Mouse (Mus musculus) stomach, embryonic 15.5 days (tissue): ENCODE data around the gene Myl12a. TPM values are rescaled to one million over a fixed set of nuclear protein-coding genes. Genes with fewer than 3 reads are reported as not detected.
A peak's percentile ranks its signal among the peaks of the same experiment; 100 is the strongest.

Source experiments
- ATAC-seq: fragments of 200-750 bp; cut with Nextera tagmentation; 2 replicates; pipeline ENCODE4 v1.8.0; 2017; ENCODE audit warnings: low read depth, moderate number of reproducible peaks, moderate TSS enrichment; ENCODE audit not compliant: insufficient read depth, low FRiP score
- H3K27ac ChIP-seq: fragments of 300-500 bp; sonication (generic); 2 replicates; pipeline ENCODE4 v1.5.1; 2015; ENCODE audit warnings: mild to moderate bottlenecking, inconsistent platforms
- H3K27me3 ChIP-seq: fragments of 300-500 bp; sonication (generic); replicated peaks from 2 replicates; pipeline ENCODE4 v1.6.1; 2015; ENCODE audit warnings: inconsistent platforms
- H3K36me3 ChIP-seq: fragments of 300-500 bp; sonication (generic); 2 replicates; pipeline ENCODE4 v1.6.1; 2015; ENCODE audit warnings: inconsistent platforms
- H3K4me1 ChIP-seq: fragments of 300-500 bp; sonication (generic); 2 replicates; pipeline ENCODE4 v1.6.1; 2015; ENCODE audit warnings: inconsistent platforms
- H3K4me2 ChIP-seq: fragments of 300-500 bp; sonication (generic); 2 replicates; pipeline ENCODE4 v1.6.1; 2015; ENCODE audit warnings: mild to moderate bottlenecking, inconsistent platforms
- H3K4me3 ChIP-seq: fragments of 300-500 bp; sonication (generic); replicated peaks from 2 replicates; pipeline ENCODE4 v1.5.1; 2015; ENCODE audit warnings: inconsistent platforms
- H3K9ac ChIP-seq: fragments of 300-500 bp; sonication (generic); 2 replicates; pipeline ENCODE4 v1.6.1; 2015; ENCODE audit warnings: inconsistent platforms
- H3K9me3 ChIP-seq: fragments of 300-500 bp; sonication (generic); 2 replicates; pipeline ENCODE4 v1.6.1; 2016; ENCODE audit warnings: inconsistent platforms
- WGBS: fragments of 180-500 bp; shearing (Covaris S2); methylation state at CpG from one replicate; pipeline ENCODE4 v1.1.7; 2015; 5-methylcytosine and 5-hydroxymethylcytosine counted together
- polyA plus RNA-seq: library from polyadenylated mRNA; unstranded; fragments of >200 nt; fragmentation: Nextera tagmentation; extraction: Ambion mirVana; gene quantifications from 2 replicates; pipeline ENCODE4 v1.2.1, GENCODE M21; 2015

Myl12a gene
- 495 and 517 TPM in 2 replicates for polyA plus RNA-seq

- H3K4me2 ChIP-seq: peak within 1 kb of the TSS; percentile 59
- peak within 1 kb of the TSS; percentile 100 for H3K27ac ChIP-seq
- H3K27me3 ChIP-seq: no peaks in the 10 kb centered on the region
- no peaks in the 10 kb centered on the region for H3K9me3 ChIP-seq
- 3% methylated on average over 14 of the region's 14 CpGs for WGBS
- no peaks in the 10 kb centered on the region for H3K36me3 ChIP-seq
- H3K9ac ChIP-seq: peak within 1 kb of the TSS; percentile 98
- peak within 1 kb of the TSS; percentile 92 for H3K4me3 ChIP-seq
- peaks cover 22% of the 10 kb centered on the region for H3K4me1 ChIP-seq
- ATAC-seq: peak; percentile 29
These were observed at the start of gene Myl12a for GRCm38 (mm10) chr17:71002744-71003094. Myl12a (minus strand) TSS chr17:71002878.

- Histone ChIP-seq H3K4me2 (no peak overlapping the region), H3K9ac (no peak overlapping the region), H3K4me1 (no peaks in the 10 kb centered on the region), H3K27me3 (no peaks in the 10 kb centered on the region), H3K36me3 (no peaks in the 10 kb centered on the region), H3K9me3 (no peaks in the 10 kb centered on the region), H3K4me3 (no peak overlapping the region), H3K27ac (no peak overlapping the region)
- WGBS: 88% methylated on average over 8 of the region's 8 CpGs
- ATAC-seq: no peak
These were observed 46.6 kb upstream of the Myl12a start for GRCm38 (mm10) chr17:71049292-71049691.

GRCm38 (mm10) chr17:71046856-71047255, 44.2 kb upstream of the Myl12a start:
- WGBS: 90% methylated on average over 4 of the region's 4 CpGs
- Histone ChIP-seq H3K27ac (no peak overlapping the region), H3K9me3 (no peaks in the 10 kb centered on the region), H3K27me3 (no peaks in the 10 kb centered on the region), H3K4me3 (no peak overlapping the region), H3K4me1 (no peaks in the 10 kb centered on the region), H3K36me3 (no peaks in the 10 kb centered on the region), H3K4me2 (no peak overlapping the region), H3K9ac (no peak overlapping the region)
- no peak for ATAC-seq

GRCm38 (mm10) chr17:71045591-71045990, 42.9 kb upstream of the Myl12a start:
- Histone ChIP-seq H3K27ac (no peak overlapping the region), H3K4me1 (no peaks in the 10 kb centered on the region), H3K9ac (no peak overlapping the region), H3K9me3 (no peaks in the 10 kb centered on the region), H3K36me3 (no peaks in the 10 kb centered on the region), H3K4me3 (no peak overlapping the region), H3K27me3 (no peaks in the 10 kb centered on the region), H3K4me2 (no peak overlapping the region)
- no peak for ATAC-seq
- 78% methylated on average over 9 of the region's 9 CpGs for WGBS

- 72% methylated on average over 1 of the region's 1 CpGs for WGBS
- Histone ChIP-seq H3K27me3 (no peaks in the 10 kb centered on the region), H3K27ac (no peak overlapping the region), H3K36me3 (no peaks in the 10 kb centered on the region), H3K9ac (no peak overlapping the region), H3K4me1 (no peaks in the 10 kb centered on the region), H3K4me2 (no peak overlapping the region), H3K4me3 (no peak overlapping the region), H3K9me3 (no peaks in the 10 kb centered on the region)
- ATAC-seq: no peak
These were observed 40.0 kb upstream of the Myl12a start for GRCm38 (mm10) chr17:71042645-71043044.

- 74% methylated on average over 5 of the region's 5 CpGs for WGBS
- H3K4me2 ChIP-seq: no peak overlapping the region
- no peaks in the 10 kb centered on the region for H3K4me1 ChIP-seq
- no peak overlapping the region for H3K4me3 ChIP-seq
- H3K27me3 ChIP-seq: no peaks in the 10 kb centered on the region
- no peak for ATAC-seq
- no peaks in the 10 kb centered on the region for H3K36me3 ChIP-seq
- no peak overlapping the region for H3K27ac ChIP-seq
- no peaks in the 10 kb centered on the region for H3K9me3 ChIP-seq
- no peak overlapping the region for H3K9ac ChIP-seq
These were observed 37.9 kb upstream of the Myl12a start for GRCm38 (mm10) chr17:71040582-71040880.

- Histone ChIP-seq H3K4me3 (no peak overlapping the region), H3K4me1 (no peaks in the 10 kb centered on the region), H3K27ac (no peak overlapping the region), H3K9ac (no peak overlapping the region), H3K27me3 (no peaks in the 10 kb centered on the region), H3K36me3 (no peaks in the 10 kb centered on the region), H3K9me3 (no peaks in the 10 kb centered on the region), H3K4me2 (no peak overlapping the region)
- WGBS: 43% methylated on average over 12 of the region's 12 CpGs
- ATAC-seq: no peak
These were observed 37.3 kb upstream of the Myl12a start for GRCm38 (mm10) chr17:71039851-71040581.

- H3K27me3 ChIP-seq: no peaks in the 10 kb centered on the region
- H3K27ac ChIP-seq: no peak overlapping the region
- no peaks in the 10 kb centered on the region for H3K36me3 ChIP-seq
- 70% methylated on average over 5 of the region's 5 CpGs for WGBS
- ATAC-seq: no peak
- no peak overlapping the region for H3K4me2 ChIP-seq
- H3K4me3 ChIP-seq: no peak overlapping the region
- no peaks in the 10 kb centered on the region for H3K4me1 ChIP-seq
- H3K9me3 ChIP-seq: no peaks in the 10 kb centered on the region
- H3K9ac ChIP-seq: no peak overlapping the region
These were observed 36.1 kb upstream of the Myl12a start for GRCm38 (mm10) chr17:71038812-71039211.

- H3K9me3 ChIP-seq: no peaks in the 10 kb centered on the region
- H3K4me3 ChIP-seq: no peak overlapping the region
- H3K4me1 ChIP-seq: no peaks in the 10 kb centered on the region
- H3K36me3 ChIP-seq: no peaks in the 10 kb centered on the region
- 70% methylated on average over 7 of the region's 7 CpGs for WGBS
- no peak overlapping the region for H3K27ac ChIP-seq
- no peaks in the 10 kb centered on the region for H3K27me3 ChIP-seq
- H3K9ac ChIP-seq: no peak overlapping the region
- ATAC-seq: no peak
- no peak overlapping the region for H3K4me2 ChIP-seq
These were observed 34.5 kb upstream of the Myl12a start for GRCm38 (mm10) chr17:71037188-71037587.

GRCm38 (mm10) chr17:71034472-71034871, 31.8 kb upstream of the Myl12a start:
- Histone ChIP-seq H3K4me3 (no peak overlapping the region), H3K4me1 (no peaks in the 10 kb centered on the region), H3K27me3 (no peaks in the 10 kb centered on the region), H3K36me3 (no peaks in the 10 kb centered on the region), H3K9ac (no peak overlapping the region), H3K4me2 (no peak overlapping the region), H3K27ac (no peak overlapping the region), H3K9me3 (no peaks in the 10 kb centered on the region)
- WGBS: 56% methylated on average over 5 of the region's 5 CpGs
- ATAC-seq: no peak

- no peak for ATAC-seq
- H3K4me3 ChIP-seq: no peak overlapping the region
- no peaks in the 10 kb centered on the region for H3K9me3 ChIP-seq
- WGBS: 80% methylated on average over 10 of the region's 10 CpGs
- no peaks in the 10 kb centered on the region for H3K36me3 ChIP-seq
- H3K4me1 ChIP-seq: no peaks in the 10 kb centered on the region
- no peaks in the 10 kb centered on the region for H3K27me3 ChIP-seq
- H3K4me2 ChIP-seq: no peak overlapping the region
- H3K27ac ChIP-seq: no peak overlapping the region
- no peak overlapping the region for H3K9ac ChIP-seq
These were observed 30.0 kb upstream of the Myl12a start for GRCm38 (mm10) chr17:71032719-71033118.

- H3K4me2 ChIP-seq: no peak overlapping the region
- ATAC-seq: no peak
- WGBS: 93% methylated on average over 3 of the region's 3 CpGs
- H3K4me3 ChIP-seq: no peak overlapping the region
- no peak overlapping the region for H3K27ac ChIP-seq
- H3K27me3 ChIP-seq: no peaks in the 10 kb centered on the region
- H3K9me3 ChIP-seq: no peaks in the 10 kb centered on the region
- H3K36me3 ChIP-seq: no peaks in the 10 kb centered on the region
- no peak overlapping the region for H3K9ac ChIP-seq
- H3K4me1 ChIP-seq: no peaks in the 10 kb centered on the region
These were observed 24.5 kb upstream of the Myl12a start for GRCm38 (mm10) chr17:71027186-71027585.

- H3K9ac ChIP-seq: no peak overlapping the region
- no peak for ATAC-seq
These were observed 23.2 kb upstream of the Myl12a start for GRCm38 (mm10) chr17:71025922-71026321.

More at GRCm38 (mm10) chr17:71025922-71026321, 23.2 kb upstream of the Myl12a start:
- H3K36me3 ChIP-seq: no peaks in the 10 kb centered on the region
- H3K9me3 ChIP-seq: no peaks in the 10 kb centered on the region
- H3K4me2 ChIP-seq: no peak overlapping the region
- H3K27ac ChIP-seq: no peak overlapping the region
- H3K4me3 ChIP-seq: no peak overlapping the region
- 74% methylated on average over 8 of the region's 8 CpGs for WGBS
- no peaks in the 10 kb centered on the region for H3K4me1 ChIP-seq
- no peaks in the 10 kb centered on the region for H3K27me3 ChIP-seq
